In genomic region chr4:149732800-149733199, GRCm38 (mm10) we compare ENCODE assay signal across 9 mouse cellular contexts. TPM values are rescaled to one million over a fixed set of nuclear protein-coding genes. Genes with fewer than 3 reads are reported as not detected.
DNase-seq lines count a peak whose midpoint lies in the region; ATAC-seq and TF ChIP-seq lines count a peak whose summit lies in the region.
"Had no signal": no experiment of that assay in that cellular context is flagged by ENCODE, and none has a peak within 500 bp of the region (broad histone marks: within the 10 kb centered on the region; RNA-seq: fewer than 3 reads in every experiment).

No protein-coding gene starts in this region.

- H3K4me1 ChIP-seq in cerebellum, adult 2 months (ENCODE audit: control insufficient read depth, insufficient read depth, low read length), result peaks cover 66% of the 10 kb centered on the region
- H3K4me1 ChIP-seq in limb, embryonic 12.5 days (replicated peaks), result peaks cover 50% of the 10 kb centered on the region
- H3K4me1 ChIP-seq in limb, embryonic 10.5 days, result peaks cover 66% of the 10 kb centered on the region
- H3K4me1 ChIP-seq in limb, embryonic 14.5 days (ENCODE audit: control insufficient read depth, insufficient read depth, low read length), result peaks cover 39% of the 10 kb centered on the region

- TF ChIP-seq POLR2A in cerebellum, adult 2 months (IDR thresholded peaks at IDR 0.05; ENCODE audit: borderline replicate concordance, insufficient read depth, low read length), result no peak
- no peak for TF ChIP-seq POLR2A in limb, embryonic 14.5 days (IDR thresholded peaks at IDR 0.05; ENCODE audit: borderline replicate concordance, extremely low read depth, insufficient read depth, insufficient read length)

- H3K4me2 ChIP-seq in limb, embryonic 12.5 days, result 0 out of 2 replicates have a peak overlapping the region, but pooled peaks have one; percentile 8
- H3K4me2 ChIP-seq in limb, embryonic 14.5 days (replicated peaks; ENCODE audit: low read depth, low read length, severe bottlenecking), result no peak overlapping the region
- H3K4me2 ChIP-seq: liver, embryonic 15.5 days had no signal

- no peak overlapping the region for H3K4me3 ChIP-seq in cerebellum, adult 2 months (replicated peaks; ENCODE audit: insufficient read depth, low read depth, low read length)
- no peak overlapping the region for H3K4me3 ChIP-seq in limb, embryonic 12.5 days (replicated peaks)
- no peak overlapping the region for H3K4me3 ChIP-seq in limb, embryonic 10.5 days
- no peak overlapping the region for H3K4me3 ChIP-seq in limb, embryonic 14.5 days (replicated peaks; ENCODE audit: low read length)
- H3K4me3 ChIP-seq: liver, embryonic 15.5 days had no signal

- ATAC-seq in limb, embryonic 12.5 days (ENCODE audit: insufficient number of reproducible peaks, insufficient read depth, low FRiP score, low TSS enrichment, low read depth), result no peak
- peak; percentile 20 for ATAC-seq in limb, embryonic 14.5 days (ENCODE audit: low FRiP score, low read depth)
- ATAC-seq in CD4-positive, CD25-positive, alpha-beta regulatory T cell, adult 4 months, result no peak

- 30% methylated on average over 10 of the region's 10 CpGs for WGBS in cerebellum, adult 2 months
- WGBS in limb, embryonic 12.5 days, result 79% methylated on average over 10 of the region's 10 CpGs
- 88% methylated on average over 10 of the region's 10 CpGs for WGBS in limb, embryonic 10.5 days
- 66% methylated on average over 10 of the region's 10 CpGs for WGBS in limb, embryonic 14.5 days

- no peaks in the 10 kb centered on the region for H3K9me3 ChIP-seq in limb, embryonic 12.5 days
- no peaks in the 10 kb centered on the region for H3K9me3 ChIP-seq in limb, embryonic 10.5 days (replicated peaks)
- H3K9me3 ChIP-seq in limb, embryonic 14.5 days (ENCODE audit: control insufficient read depth, low read length), result no peaks in the 10 kb centered on the region
- H3K9me3 ChIP-seq: liver, embryonic 15.5 days had no signal

- H3K27ac ChIP-seq in cerebellum, adult 2 months (ENCODE audit: insufficient read depth, low read length), result peak overlapping the region; percentile 99
- H3K27ac ChIP-seq in limb, embryonic 12.5 days, result peak overlapping the region; percentile 20; the same call in 1 of the 2 replicates
- H3K27ac ChIP-seq in limb, embryonic 10.5 days, result no peak overlapping the region; the same call in 1 of the 2 replicates
- no peak overlapping the region; the same call in 1 of the 2 replicates for H3K27ac ChIP-seq in limb, embryonic 14.5 days (replicated peaks; ENCODE audit: low read depth, low read length)
- H3K27ac ChIP-seq: liver, embryonic 15.5 days had no signal

- DNase-seq in cerebellum, adult 2 months, result peak in 1 of 2 experiments; percentile 45
- DNase-seq in cerebellum, postnatal 10 days, result no peak
- no peak for DNase-seq in limb, embryonic 10.5 days (ENCODE audit: low spot score)
- DNase-seq in heart, adult 9 months (ENCODE audit: low spot score in 2 of 2), result peak; percentile 45 to 70
- DNase-seq in limb, embryonic 14.5 days (ENCODE audit: low spot score), result no peak
- DNase-seq in spleen, postnatal 4 days (ENCODE audit: low spot score in 2 of 2), result no peak

- no peak for TF ChIP-seq CTCF in cerebellum, adult 2 months (IDR thresholded peaks at IDR 0.05; ENCODE audit: borderline replicate concordance, insufficient read depth, low read depth, low read length)

- no peaks in the 10 kb centered on the region for H3K27me3 ChIP-seq in cerebellum, adult 2 months (ENCODE audit: control insufficient read depth, insufficient read depth, low read length)
- H3K27me3 ChIP-seq in limb, embryonic 12.5 days, result no peaks in the 10 kb centered on the region
- no peaks in the 10 kb centered on the region for H3K27me3 ChIP-seq in limb, embryonic 10.5 days (ENCODE audit: low read depth, poor library complexity, severe bottlenecking)
- no peaks in the 10 kb centered on the region for H3K27me3 ChIP-seq in limb, embryonic 14.5 days (ENCODE audit: control insufficient read depth, insufficient read depth, low read length)
- H3K27me3 ChIP-seq: liver, embryonic 15.5 days had no signal

- no peak overlapping the region for H3K9ac ChIP-seq in limb, embryonic 12.5 days (replicated peaks)
- H3K9ac ChIP-seq in limb, embryonic 14.5 days (ENCODE audit: low read depth, low read length, severe bottlenecking), result 0 out of 2 replicates have a peak overlapping the region, but pooled peaks have one; percentile 7
- H3K9ac ChIP-seq: liver, embryonic 15.5 days had no signal

- peaks cover 45% of the 10 kb centered on the region for H3K36me3 ChIP-seq in limb, embryonic 12.5 days
- H3K36me3 ChIP-seq in limb, embryonic 10.5 days, result peaks cover 69% of the 10 kb centered on the region
- H3K36me3 ChIP-seq in limb, embryonic 14.5 days (ENCODE audit: control insufficient read depth, insufficient read depth, low read length), result peaks cover 36% of the 10 kb centered on the region

RNA-seq across cellular contexts. Expression of gene Tmem201, which starts 5.0 kb away (rescaled TPM):
- polyA plus RNA-seq in cerebellum, adult 2 months (2012; rRNA removed), result 146 and 171 TPM in 2 replicates
- 37.9 and 38.4 TPM in 2 replicates for polyA plus RNA-seq in limb, embryonic 12.5 days (2016; fragmentation: Nextera tagmentation; extraction: Ambion mirVana)
- 50.7 and 52.1 TPM in 2 replicates for polyA plus RNA-seq in limb, embryonic 10.5 days (2016; fragmentation: Nextera tagmentation; extraction: Ambion mirVana)
- polyA plus RNA-seq in limb, embryonic 14.5 days (2012; rRNA removed), result 59.3 and 80.2 TPM in 2 replicates
- 20.4 and 22.1 TPM in 2 replicates for polyA plus RNA-seq in limb, embryonic 14.5 days (2014; fragmentation: Nextera tagmentation; extraction: Ambion mirVana)
- 1 to 10 TPM; 4.6 to 7.8 TPM for polyA plus RNA-seq in CD4-positive, CD25-positive, alpha-beta regulatory T cell, adult 4 months (2017; shearing (Covaris generic))

RNA-seq across cellular contexts. Expression of gene Pik3cd, which starts 30.4 kb away (rescaled TPM):
- polyA plus RNA-seq in cerebellum, adult 2 months (2012; rRNA removed), result 8.3 and 8.6 TPM in 2 replicates
- 3.8 TPM in 2 replicates for polyA plus RNA-seq in limb, embryonic 12.5 days (2016; fragmentation: Nextera tagmentation; extraction: Ambion mirVana)
- polyA plus RNA-seq in limb, embryonic 10.5 days (2016; fragmentation: Nextera tagmentation; extraction: Ambion mirVana), result 2.7 and 3.4 TPM in 2 replicates
- 5.7 and 6.1 TPM in 2 replicates for polyA plus RNA-seq in limb, embryonic 14.5 days (2012; rRNA removed)
- 5.1 and 5.9 TPM in 2 replicates for polyA plus RNA-seq in limb, embryonic 14.5 days (2014; fragmentation: Nextera tagmentation; extraction: Ambion mirVana)
- polyA plus RNA-seq in CD4-positive, CD25-positive, alpha-beta regulatory T cell, adult 4 months (2017; shearing (Covaris generic)), result 100 to 1,000 TPM; 102 to 179 TPM

RNA-seq across cellular contexts. Expression of gene Slc25a33, which starts 41.3 kb away (rescaled TPM):
- polyA plus RNA-seq in cerebellum, adult 2 months (2012; rRNA removed), result 73.4 and 77.0 TPM in 2 replicates
- 27.6 and 33.5 TPM in 2 replicates for polyA plus RNA-seq in limb, embryonic 12.5 days (2016; fragmentation: Nextera tagmentation; extraction: Ambion mirVana)
- polyA plus RNA-seq in limb, embryonic 10.5 days (2016; fragmentation: Nextera tagmentation; extraction: Ambion mirVana), result 24.5 and 25.4 TPM in 2 replicates
- 7.7 and 8.2 TPM in 2 replicates for polyA plus RNA-seq in limb, embryonic 14.5 days (2012; rRNA removed)
- 10.8 and 11.8 TPM in 2 replicates for polyA plus RNA-seq in limb, embryonic 14.5 days (2014; fragmentation: Nextera tagmentation; extraction: Ambion mirVana)
- polyA plus RNA-seq in CD4-positive, CD25-positive, alpha-beta regulatory T cell, adult 4 months (2017; shearing (Covaris generic)), result 1 to 10 TPM; 4.6 to 5.7 TPM

Comparison
In these comparisons a context has a peak if more than half of its experiments do, and no peak if none do; other contexts are left out.
1. H3K27ac ChIP-seq: peak in cerebellum, adult 2 months (single experiment) and limb, embryonic 12.5 days (single experiment); none in limb, embryonic 10.5 days (single experiment) and limb, embryonic 14.5 days (single experiment).
2. DNase-seq: peak in heart, adult 9 months (2 of 2); none in cerebellum, postnatal 10 days (0 of 2), limb, embryonic 10.5 days (single experiment), limb, embryonic 14.5 days (single experiment) and spleen, postnatal 4 days (0 of 2).
3. RNA of gene Pik3cd, which starts 30.4 kb away (polyA plus RNA-seq): 102 to 179 TPM in CD4-positive, CD25-positive, alpha-beta regulatory T cell, adult 4 months; 8.3 to 8.6 TPM in cerebellum, adult 2 months, 5.1 to 6.1 TPM in limb, embryonic 14.5 days, 3.8 TPM in limb, embryonic 12.5 days and 2.7 to 3.4 TPM in limb, embryonic 10.5 days; every median in the first group is over 10 times any median in the second.